Mouse (Mus musculus): ENCODE data around the gene Trim46. TPM values are rescaled to one million over a fixed set of nuclear protein-coding genes. Genes with fewer than 3 reads are reported as not detected.
A peak's percentile ranks its signal among the peaks of the same experiment; 100 is the strongest.

Trim46 gene
- total RNA-seq, 2 experiments from 2014 or later = 1.3 TPM; not detected in 1

GRCm38 (mm10) chr3:89215853-89216252, 30.3 kb downstream of the Trim46 start:
- ATAC-seq (replicated peaks; ENCODE audit: low FRiP score, poor library complexity, severe bottlenecking) = peak; percentile 63

- ATAC-seq (replicated peaks; ENCODE audit: low FRiP score, poor library complexity, severe bottlenecking) = no peak
Measured at GRCm38 (mm10) chr3:89214681-89215411, 31.3 kb downstream of the Trim46 start, which contains the start of gene Thbs3. Gene Thbs3 (plus strand): TSS chr3:89215180.

- ATAC-seq (replicated peaks; ENCODE audit: low FRiP score, poor library complexity, severe bottlenecking) = peak; percentile 93
Measured at GRCm38 (mm10) chr3:89213803-89214530, 32.1 kb downstream of the Trim46 start.

GRCm38 (mm10) chr3:89210731-89211130, 35.4 kb downstream of the Trim46 start:
- no peak for ATAC-seq (replicated peaks; ENCODE audit: low FRiP score, poor library complexity, severe bottlenecking)

GRCm38 (mm10) chr3:89210162-89210561, 35.9 kb downstream of the Trim46 start:
- ATAC-seq (replicated peaks; ENCODE audit: low FRiP score, poor library complexity, severe bottlenecking) = no peak

GRCm38 (mm10) chr3:89209731-89210130, 36.4 kb downstream of the Trim46 start:
- ATAC-seq (replicated peaks; ENCODE audit: low FRiP score, poor library complexity, severe bottlenecking) = no peak

GRCm38 (mm10) chr3:89208736-89209135, 37.4 kb downstream of the Trim46 start:
- ATAC-seq (replicated peaks; ENCODE audit: low FRiP score, poor library complexity, severe bottlenecking) = no peak

GRCm38 (mm10) chr3:89208075-89208657, 37.9 kb downstream of the Trim46 start:
- no peak for ATAC-seq (replicated peaks; ENCODE audit: low FRiP score, poor library complexity, severe bottlenecking)

GRCm38 (mm10) chr3:89206695-89207094, 39.4 kb downstream of the Trim46 start:
- ATAC-seq (replicated peaks; ENCODE audit: low FRiP score, poor library complexity, severe bottlenecking) = no peak

- no peak for ATAC-seq (replicated peaks; ENCODE audit: low FRiP score, poor library complexity, severe bottlenecking)
Measured at GRCm38 (mm10) chr3:89206079-89206478, 40.0 kb downstream of the Trim46 start.

GRCm38 (mm10) chr3:89203142-89203514, 43.0 kb downstream of the Trim46 start:
- 0 out of 2 replicates have a peak, but pooled peaks have one; percentile 39 for ATAC-seq (replicated peaks; ENCODE audit: low FRiP score, poor library complexity, severe bottlenecking)

GRCm38 (mm10) chr3:89202253-89203141, 43.6 kb downstream of the Trim46 start, which contains the start of gene Gba:
Gene Gba (plus strand): TSS chr3:89202928.
- peak; percentile 91 for ATAC-seq (replicated peaks; ENCODE audit: low FRiP score, poor library complexity, severe bottlenecking)

- ATAC-seq (replicated peaks; ENCODE audit: low FRiP score, poor library complexity, severe bottlenecking) = no peak
Measured at GRCm38 (mm10) chr3:89199839-89200238, 46.3 kb downstream of the Trim46 start.

- ATAC-seq (replicated peaks; ENCODE audit: low FRiP score, poor library complexity, severe bottlenecking) = peak; percentile 99
Measured at GRCm38 (mm10) chr3:89195979-89196877, 49.9 kb downstream of the Trim46 start.

GRCm38 (mm10) chr3:89193853-89194252, 52.3 kb downstream of the Trim46 start:
- no peak for ATAC-seq (replicated peaks; ENCODE audit: low FRiP score, poor library complexity, severe bottlenecking)

- no peak for ATAC-seq (replicated peaks; ENCODE audit: low FRiP score, poor library complexity, severe bottlenecking)
Measured at GRCm38 (mm10) chr3:89193351-89193750, 52.8 kb downstream of the Trim46 start.

- no peak for ATAC-seq (replicated peaks; ENCODE audit: low FRiP score, poor library complexity, severe bottlenecking)
Measured at GRCm38 (mm10) chr3:89190436-89190835, 55.7 kb downstream of the Trim46 start.

- ATAC-seq (replicated peaks; ENCODE audit: low FRiP score, poor library complexity, severe bottlenecking) = no peak
Measured at GRCm38 (mm10) chr3:89188478-89188875, 57.6 kb downstream of the Trim46 start.

Measured in erythroid progenitor cell, adult 5-6 weeks (primary cell).